Mouse (Mus musculus): ENCODE measurements around the gene Scube2.

The Scube2 gene

DNA sequence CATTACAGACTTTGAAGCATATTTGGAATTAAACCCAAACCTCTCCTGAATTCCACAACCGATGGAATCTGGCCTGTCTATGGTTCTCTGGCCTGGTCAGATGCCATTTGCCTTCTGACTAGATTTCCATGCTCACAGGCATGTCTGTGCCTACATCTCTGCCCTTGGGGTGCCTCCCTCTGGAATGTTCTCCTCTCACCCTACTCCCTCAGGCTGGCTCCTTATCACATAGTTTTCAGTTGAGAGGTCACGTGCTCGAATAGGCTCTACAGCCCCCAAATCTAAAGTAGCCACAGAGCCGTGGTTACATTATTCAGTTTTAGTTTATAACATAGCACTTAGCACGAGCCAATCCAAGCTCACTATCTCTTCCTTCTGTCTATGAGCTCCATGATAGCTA is 69.9 kb downstream of the Scube2 start:
- DNase-seq (ENCODE audit: low spot score in 2 of 2): no peak

DNA sequence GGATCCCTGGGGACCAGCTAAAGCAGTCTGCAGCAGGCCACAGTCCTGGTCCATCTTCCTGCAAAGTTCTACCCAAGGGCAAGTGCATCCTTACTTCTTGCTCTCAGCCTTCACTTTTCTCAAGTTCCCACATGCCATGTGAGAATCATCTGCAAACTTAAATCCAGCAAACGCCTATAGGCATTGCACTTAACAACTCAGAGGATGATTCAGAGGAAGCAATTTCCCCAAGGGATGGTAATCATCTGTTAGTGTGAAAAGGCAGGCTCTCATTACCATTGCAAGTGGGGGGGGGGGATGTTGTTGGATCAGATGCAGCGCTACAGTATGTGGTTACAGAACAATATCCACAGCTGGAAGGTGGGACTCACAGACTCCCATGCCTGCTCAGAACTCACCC is 70.9 kb downstream of the Scube2 start:
- no peak for DNase-seq (ENCODE audit: low spot score in 2 of 2)

DNA sequence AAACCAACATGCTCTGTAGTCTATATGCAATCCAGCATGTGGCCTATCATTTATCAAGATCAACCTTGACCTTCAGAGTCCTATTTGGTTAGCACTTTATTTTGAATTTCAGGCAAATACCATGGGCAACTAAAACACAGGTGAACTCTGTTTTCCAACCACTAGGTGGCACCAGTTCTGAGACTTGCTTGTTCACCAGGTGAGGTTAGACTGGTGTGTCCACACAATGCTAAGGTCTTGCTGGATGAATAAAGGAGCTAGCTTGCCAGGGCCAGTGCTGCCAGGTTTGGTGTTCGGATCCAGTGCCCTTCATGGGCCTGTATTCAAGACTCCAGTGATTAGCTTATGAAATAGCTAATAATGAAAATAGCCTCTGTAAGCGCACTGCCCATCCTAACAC is 72.7 kb downstream of the Scube2 start:
- DNase-seq (ENCODE audit: low spot score in 2 of 2): peak in 1 of 2 experiments; percentile 37

DNA sequence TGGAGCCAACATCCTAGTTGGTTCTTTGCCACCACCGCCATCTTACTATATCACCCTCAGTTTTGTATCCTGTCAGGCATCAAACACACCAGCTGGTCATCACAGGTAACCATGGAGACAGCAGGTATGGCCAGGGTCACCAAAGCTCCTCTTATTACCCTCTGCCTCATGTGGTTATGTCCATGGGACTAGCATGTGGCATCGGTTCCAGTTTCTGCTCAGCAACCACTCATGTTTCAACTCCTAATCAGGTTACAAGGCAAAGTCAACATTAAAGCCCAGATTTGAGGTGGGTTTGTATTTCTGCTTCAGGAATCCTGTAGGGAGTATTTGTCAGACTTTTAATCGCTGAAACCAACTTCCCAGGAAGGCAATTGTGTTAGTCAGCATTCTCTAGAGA is 74.7 kb downstream of the Scube2 start:
- DNase-seq (ENCODE audit: low spot score in 2 of 2): no peak

DNA sequence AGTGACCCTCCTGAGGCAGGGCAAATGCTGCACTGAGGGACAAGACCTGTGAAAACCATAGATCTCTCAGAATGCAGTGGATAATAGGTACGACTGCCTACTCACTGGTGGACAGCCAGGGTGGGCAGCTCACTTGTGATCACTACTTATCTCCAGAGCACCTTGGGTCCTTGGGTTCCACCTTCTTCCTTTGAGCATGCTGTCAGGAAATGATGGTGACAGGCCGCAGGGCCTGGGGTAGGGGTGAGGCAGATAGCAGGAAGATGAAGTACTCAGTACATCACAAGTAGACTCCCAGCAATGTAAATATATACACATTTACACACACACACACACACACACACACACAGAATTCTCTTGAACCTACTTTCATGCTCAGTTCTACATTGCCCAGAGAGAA is 77.6 kb downstream of the Scube2 start:
- DNase-seq (ENCODE audit: low spot score in 2 of 2): no peak

DNA sequence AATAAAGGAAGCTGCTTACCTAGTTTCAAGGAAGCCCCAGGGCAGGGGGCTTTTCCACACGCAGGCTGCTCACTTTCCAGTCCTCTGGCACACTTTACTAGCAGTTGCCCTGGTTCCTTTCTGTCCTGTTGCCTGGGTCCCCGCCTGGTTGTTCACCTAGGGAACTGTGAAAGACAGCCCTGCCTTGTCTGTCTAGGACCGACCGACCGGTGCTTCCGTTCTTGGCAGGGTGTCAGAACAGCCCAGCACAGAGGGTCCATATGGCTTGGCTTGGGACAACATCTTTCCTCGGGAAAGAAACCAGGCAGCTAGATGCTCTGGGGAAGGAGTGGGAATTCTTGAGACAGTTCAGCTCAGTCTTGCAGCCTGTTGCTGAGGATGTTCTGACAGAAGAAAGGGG is 82.2 kb downstream of the Scube2 start:
- no peak for DNase-seq (ENCODE audit: low spot score in 2 of 2)

DNA sequence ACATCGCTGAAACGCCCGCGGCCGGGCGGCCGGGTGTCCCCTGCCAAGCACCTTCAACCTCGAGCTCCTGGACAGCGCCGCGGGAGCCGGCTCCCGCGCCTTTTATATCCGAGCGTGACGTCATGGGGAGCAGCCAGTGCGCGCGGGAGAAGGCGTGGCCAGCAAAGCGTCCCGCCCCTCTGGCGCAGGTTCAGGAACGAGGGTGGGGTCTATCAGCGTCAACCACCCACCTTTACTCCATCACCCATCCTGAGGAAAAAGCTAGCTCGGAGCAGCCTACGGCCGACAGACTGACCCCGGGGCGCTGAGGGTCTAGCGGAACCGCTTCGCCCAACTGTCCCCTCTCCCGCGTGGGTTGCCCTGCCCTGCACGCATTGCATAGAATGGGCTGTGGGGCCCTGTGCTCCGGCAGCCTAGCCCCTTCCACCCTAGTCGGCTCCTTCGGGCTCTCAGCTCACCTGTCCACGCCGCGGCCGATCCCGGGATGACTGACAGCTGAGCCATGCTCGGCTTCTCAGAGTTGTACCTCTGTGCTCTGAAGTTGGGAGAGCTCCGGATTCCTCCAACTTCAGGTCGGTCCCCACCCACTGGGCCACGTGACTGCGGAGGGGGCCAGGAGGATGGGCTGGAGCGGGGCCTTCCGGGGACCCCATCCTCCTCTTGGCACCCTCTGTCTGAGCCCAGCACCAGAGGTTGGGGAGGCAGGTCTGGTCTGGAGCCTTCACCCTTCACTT is 83.8 kb downstream of the Scube2 start, which contains the start of gene Nrip3:
Nrip3 (minus strand) TSS at position 556 of the 734 bp plus-strand sequence.
- DNase-seq (ENCODE audit: low spot score in 2 of 2): peak; percentile 66 to 73

DNA sequence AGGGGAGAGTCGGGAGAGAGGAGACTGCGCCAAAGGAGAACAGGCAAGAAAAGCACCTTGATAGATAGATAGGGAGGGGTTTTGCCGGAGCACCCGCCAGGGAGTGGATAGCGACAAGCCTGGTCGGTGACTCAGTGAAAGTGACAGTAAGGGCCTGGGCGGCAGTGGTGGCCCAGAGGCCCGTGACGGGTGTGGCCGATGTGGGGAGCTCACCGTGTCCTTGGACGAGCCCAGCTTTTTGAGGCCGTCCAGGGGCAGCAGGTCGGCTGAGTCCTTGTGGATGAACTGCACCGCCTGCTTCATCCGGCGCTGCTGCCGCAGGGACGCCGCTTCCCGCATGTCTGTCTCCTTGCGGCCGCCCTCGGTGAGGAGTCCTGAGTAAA is 84.4 kb downstream of the Scube2 start:
- DNase-seq (ENCODE audit: low spot score in 2 of 2): no peak

DNA sequence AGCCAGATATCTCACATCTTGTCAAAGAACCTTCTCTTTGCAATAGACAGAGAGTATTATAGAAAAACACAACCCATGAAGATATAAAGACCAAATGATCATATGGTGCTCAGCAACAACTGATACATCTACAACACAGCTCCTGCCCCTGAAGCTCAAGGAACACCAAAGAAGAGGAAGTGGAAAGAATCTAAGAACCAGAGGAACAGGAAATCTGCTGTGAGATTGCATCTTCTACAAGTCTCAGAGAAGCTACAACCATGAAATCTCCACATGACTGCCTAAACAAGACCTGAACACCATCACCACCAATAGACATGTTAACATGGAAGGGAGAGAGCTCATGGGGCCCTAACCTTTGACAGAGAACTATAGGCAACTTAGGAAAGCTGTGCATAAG is 93.2 kb downstream of the Scube2 start:
- DNase-seq (ENCODE audit: low spot score in 2 of 2): no peak

DNA sequence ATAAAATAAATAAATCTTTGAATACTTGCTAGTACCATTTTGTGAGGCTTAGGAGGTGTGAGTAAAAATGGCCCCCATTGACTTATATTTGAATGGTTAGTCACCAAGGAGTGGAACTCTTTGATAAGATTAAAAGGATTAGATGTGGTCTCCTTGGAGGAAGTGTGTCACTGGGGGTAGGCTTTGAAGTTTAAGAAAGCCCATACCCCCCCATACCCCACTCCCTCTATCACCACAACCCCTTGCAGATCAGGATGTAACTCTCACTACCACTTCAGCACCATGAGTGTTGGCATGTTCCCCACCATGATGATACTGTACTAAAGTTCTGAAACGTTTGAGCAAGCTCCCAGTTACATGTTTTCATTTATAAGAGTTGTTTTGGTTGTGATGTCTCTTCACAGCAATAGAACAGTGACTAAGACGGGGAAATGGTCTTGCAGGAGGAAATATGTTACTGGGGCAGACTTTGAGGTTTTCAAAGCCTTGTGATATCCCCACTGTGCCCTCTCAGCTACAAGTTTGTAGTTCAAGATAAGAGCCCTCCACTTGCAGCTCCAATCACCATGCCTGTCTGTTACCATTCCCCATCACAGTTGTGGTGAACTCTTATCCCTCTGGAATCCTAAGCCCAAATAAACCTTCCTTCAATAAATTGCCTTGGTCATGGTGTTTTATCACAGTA is 96.6 kb downstream of the Scube2 start:
- DNase-seq (ENCODE audit: low spot score in 2 of 2): no peak

DNA sequence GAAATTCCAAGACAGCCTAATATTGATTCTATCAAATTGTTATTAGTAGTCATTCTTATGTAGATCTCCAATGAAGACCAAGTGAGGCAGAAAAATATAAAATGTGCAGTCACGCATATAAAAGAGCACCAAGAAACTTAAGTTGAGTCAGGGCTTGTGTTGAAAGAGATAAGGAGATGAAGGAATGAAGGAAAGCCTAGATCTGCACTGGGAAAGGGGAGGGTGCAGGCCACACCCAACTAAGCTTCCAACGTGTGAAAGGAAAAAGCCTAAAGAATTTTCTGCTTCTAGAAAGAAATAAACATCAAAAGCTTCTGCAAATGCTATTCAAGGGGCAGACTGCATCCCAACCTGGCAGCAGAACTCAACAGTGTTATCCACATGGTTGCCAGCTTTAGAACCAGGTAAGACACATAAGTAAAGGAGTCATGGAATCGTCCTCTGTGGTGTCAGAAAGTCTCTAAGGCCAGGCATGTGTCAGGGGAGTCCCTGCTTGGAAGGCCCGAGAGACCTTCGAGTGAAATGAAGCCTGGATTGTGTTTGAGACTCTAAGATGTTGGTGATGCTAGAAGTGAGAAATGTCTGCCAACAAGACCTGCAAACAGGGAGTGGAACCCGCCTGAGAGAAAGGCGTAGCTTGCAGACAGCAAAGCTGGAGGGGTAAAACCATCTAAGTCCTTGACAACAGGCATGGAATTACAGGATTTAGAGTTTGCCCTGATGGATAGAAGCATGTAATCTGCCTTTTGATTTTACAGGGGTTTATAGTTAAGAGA is 97.7 kb downstream of the Scube2 start:
- no peak for DNase-seq (ENCODE audit: low spot score in 2 of 2)

DNA sequence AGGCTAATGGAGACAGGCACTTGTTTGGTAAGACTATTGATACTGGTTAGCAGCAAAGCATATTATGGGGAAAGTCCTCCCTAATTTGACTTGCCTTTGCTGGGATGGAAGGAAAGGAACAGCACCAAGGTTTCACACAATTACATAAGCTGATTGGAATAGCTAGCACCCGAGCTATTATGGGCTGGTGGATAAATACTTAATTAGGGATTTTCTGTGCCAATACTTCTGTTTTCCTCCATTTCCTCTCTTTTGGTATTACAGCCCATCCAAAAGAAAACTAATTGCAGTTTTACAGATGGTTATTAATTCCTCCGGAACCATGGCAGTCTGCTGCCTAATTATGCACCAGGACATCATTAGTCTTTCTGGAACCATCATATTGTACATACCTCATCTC is 101.5 kb downstream of the Scube2 start:
- no peak for DNase-seq (ENCODE audit: low spot score in 2 of 2)

DNA sequence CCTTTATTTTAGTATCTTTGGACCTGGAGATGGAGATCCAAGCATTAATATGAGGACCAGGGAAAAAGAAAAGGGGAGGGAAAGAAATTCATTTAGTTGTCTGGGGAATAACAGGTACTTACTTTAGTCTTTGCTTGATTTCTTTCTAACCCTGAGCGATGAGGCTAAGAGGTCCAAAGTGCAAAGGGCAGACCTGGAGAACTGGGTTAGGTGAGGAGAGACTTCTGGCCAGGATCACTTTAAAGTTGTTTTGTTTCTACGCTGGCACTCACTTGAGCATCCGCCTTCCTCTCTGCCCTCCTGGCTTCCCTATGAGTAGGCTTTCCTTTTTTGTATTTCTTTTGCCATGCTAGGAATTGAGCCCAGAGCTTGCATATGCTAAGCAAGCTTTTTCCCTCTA is 109.2 kb downstream of the Scube2 start:
- DNase-seq (ENCODE audit: low spot score in 2 of 2): no peak

DNA sequence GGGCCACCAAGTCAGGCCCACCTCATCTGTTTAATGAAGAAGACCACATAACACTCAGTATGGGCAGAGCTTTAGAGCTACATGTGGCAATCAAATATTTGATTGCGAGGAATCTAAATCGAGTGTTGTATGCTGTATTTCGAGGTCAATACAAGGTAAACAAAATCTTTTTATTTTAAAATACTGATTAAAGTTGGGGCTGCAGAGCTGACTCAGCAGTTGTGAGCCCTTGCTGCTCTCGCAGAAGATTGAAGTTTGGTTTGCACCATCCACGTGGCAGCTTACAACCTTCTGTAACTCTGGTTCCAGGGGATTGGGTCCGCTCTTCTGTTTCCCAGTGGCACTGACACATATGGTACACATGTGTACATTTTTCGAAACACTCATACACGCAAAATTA is 111.4 kb downstream of the Scube2 start:
- DNase-seq (ENCODE audit: low spot score in 2 of 2): no peak

DNA sequence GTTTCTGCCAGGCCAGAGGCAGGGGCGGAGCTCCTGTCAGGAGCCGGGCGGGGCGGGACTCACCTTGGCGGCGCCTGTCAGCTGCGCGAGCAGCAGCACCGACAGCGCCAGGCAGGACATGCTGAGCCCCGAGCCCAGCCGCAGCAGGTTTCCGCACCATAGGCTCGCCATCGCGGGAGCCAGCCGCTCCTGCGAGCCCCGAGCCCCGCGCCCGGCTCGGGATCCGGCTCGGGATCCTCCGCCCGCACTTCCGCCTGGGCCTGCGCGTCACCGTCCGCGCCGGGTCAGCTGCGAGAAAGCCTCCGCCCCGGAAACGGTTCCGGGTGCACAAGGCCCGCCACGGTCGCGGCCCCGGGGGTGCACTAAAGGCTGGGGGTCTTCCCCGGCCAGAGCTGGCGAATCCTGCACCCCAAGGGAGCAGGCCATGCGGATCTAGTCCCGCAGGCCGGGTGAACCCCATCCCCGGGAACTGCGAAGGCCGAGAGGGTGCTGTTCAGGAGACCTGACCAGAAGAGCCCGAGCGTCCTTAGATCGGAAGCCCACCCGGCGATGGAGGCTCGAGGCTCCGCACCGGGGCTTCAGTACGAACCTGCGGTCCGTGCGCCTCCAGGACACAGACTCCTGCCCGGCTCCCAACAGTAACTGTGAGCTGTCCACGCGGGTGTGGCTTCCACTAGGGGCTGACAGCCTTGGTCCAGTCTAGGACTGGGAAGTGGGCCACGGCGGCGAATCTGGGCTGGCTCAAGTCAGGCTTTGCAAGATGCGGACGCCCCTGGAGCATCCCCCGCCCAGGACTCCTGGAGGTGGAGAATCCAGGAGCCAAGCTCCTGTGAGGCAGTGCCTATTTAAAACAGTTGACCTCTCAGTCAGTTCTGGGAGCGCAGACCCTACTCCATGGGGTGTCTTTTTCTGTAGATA is 113.2 kb downstream of the Scube2 start, which contains the start of gene Tmem9b:
Tmem9b (minus strand) TSS at position 868 of the 918 bp plus-strand sequence.
- DNase-seq (ENCODE audit: low spot score in 2 of 2): peak; percentile 69 to 74

DNA sequence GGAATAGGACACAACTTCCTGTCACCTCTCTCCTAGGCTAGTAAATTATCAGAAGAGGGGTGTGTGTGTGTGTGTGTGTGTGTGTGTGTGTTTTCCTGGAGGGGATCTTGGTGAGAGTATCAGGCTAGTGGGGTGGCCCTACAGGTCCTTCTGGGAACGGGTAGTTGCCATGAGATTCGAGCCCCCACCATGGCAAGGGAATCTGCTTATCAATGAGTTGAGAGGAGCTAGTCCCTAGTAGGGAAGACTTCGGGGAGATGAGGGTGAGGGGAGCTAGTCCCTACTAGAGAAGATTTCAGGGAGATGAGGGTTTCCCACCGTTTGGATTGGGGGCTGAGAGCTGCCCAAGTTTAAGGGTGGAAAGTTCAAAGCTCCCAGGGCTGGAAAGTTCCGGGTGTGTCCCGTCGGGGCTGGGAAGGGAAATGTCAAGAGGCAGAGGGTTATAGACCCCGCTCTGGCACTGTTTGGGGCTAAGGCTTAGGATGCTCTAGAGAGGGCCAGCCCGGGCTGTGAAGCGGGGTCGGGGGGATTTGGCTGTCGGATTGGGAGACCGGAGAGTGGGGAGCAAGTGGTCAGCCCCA is 114.0 kb downstream of the Scube2 start:
- no peak for DNase-seq (ENCODE audit: low spot score in 2 of 2)
